Mouse (Mus musculus) CH12.LX (cell line): Measurements from ENCODE around the gene Abtb1. TPM values are rescaled to one million over a fixed set of nuclear protein-coding genes. Genes with fewer than 3 reads are reported as not detected.

Source experiments
- DNase-seq: peaks from one replicate; pipeline ENCODE4 v3.0.0-alpha.2; 2013; ENCODE audit errors: extremely low read depth
- H3K27ac ChIP-seq: 2 replicates; pipeline ENCODE4 v1.5.1; 2012; ENCODE audit warnings: low read depth, mild to moderate bottlenecking, control low read depth, moderate library complexity; ENCODE audit not compliant: insufficient read depth
- H3K27me3 ChIP-seq: replicated peaks from 2 replicates; pipeline ENCODE3; 2012; ENCODE audit warnings: inconsistent platforms
- H3K36me3 ChIP-seq, 2 experiments: replicated peaks in 1 of 2; 2 replicates each; pipeline versions ENCODE3 to v1.6.1; 2012; ENCODE audit warnings: inconsistent platforms in 1 of 2, low read length in 1 of 2, mild to moderate bottlenecking in 1 of 2, mixed read lengths in 1 of 2, moderate library complexity in 1 of 2; ENCODE audit not compliant: control insufficient read depth in 1 of 2, insufficient read depth in 1 of 2
- H3K4me1 ChIP-seq, 2 experiments: 2 replicates each; pipeline ENCODE4 v1.6.1; 2012; ENCODE audit warnings: inconsistent platforms in 1 of 2, moderate library complexity in 1 of 2; ENCODE audit not compliant: insufficient read depth in 2 of 2, control insufficient read depth in 1 of 2
- H3K4me2 ChIP-seq: 2 replicates; pipeline ENCODE4 v1.6.1; 2012; ENCODE audit warnings: low read depth, mild to moderate bottlenecking, control low read depth; ENCODE audit not compliant: poor library complexity, insufficient read depth, severe bottlenecking
- H3K4me3 ChIP-seq, 3 experiments: fragments of 150-350 bp in 1 of 3; sonication (generic) in 1 of 3; replicated peaks in 1 of 3; 2 replicates each; pipeline versions ENCODE3 to v1.5.1; 2011 to 2012; ENCODE audit warnings: low read depth in 2 of 3, low read length in 2 of 3, mild to moderate bottlenecking in 2 of 3, moderate library complexity in 2 of 3, control low read depth in 1 of 3, improper control_type of control experiment in 1 of 3, inconsistent platforms in 1 of 3, mixed read lengths in 1 of 3; ENCODE audit not compliant: poor library complexity in 1 of 3
- H3K79me2 ChIP-seq: replicated peaks from 2 replicates; pipeline ENCODE4 v1.6.1; 2012; ENCODE audit warnings: mild to moderate bottlenecking, moderate library complexity; ENCODE audit not compliant: control insufficient read depth, poor library complexity, insufficient read depth, severe bottlenecking; ENCODE audit errors: extremely low read depth
- H3K9ac ChIP-seq: 2 replicates; pipeline ENCODE4 v1.6.1; 2012; ENCODE audit warnings: low read depth, mild to moderate bottlenecking, control low read depth, moderate library complexity; ENCODE audit not compliant: insufficient read depth
- H3K9me3 ChIP-seq: replicated peaks from 2 replicates; pipeline ENCODE3; 2012; ENCODE audit warnings: low read length, inconsistent platforms, mixed read lengths
- BHLHE40 ChIP-seq: IDR thresholded peaks from 2 replicates; pipeline ENCODE4 v1.6.1; 2011; ENCODE audit warnings: mild to moderate bottlenecking, low read depth, low read length, improper control_type of control experiment
- CHD1 ChIP-seq: IDR thresholded peaks from 2 replicates; pipeline ENCODE4 v1.6.1; 2012; ENCODE audit warnings: low read depth, low read length, improper control_type of control experiment, inconsistent platforms
- CHD2 ChIP-seq: IDR thresholded peaks from 2 replicates; pipeline ENCODE4 v1.6.1; 2011; ENCODE audit warnings: low read length, improper control_type of control experiment
- EP300 ChIP-seq: IDR thresholded peaks from 2 replicates; pipeline ENCODE4 v1.6.1; 2011; ENCODE audit warnings: low read length, improper control_type of control experiment
- ETS1 ChIP-seq: conservative IDR thresholded peaks from 2 replicates; pipeline ENCODE4 v1.6.1; 2012; ENCODE audit warnings: low read depth, mild to moderate bottlenecking, inconsistent platforms, low read length, improper control_type of control experiment, moderate library complexity
- GABPA ChIP-seq: IDR thresholded peaks from 2 replicates; pipeline ENCODE4 v1.6.1; 2012; ENCODE audit warnings: low read depth, low read length, improper control_type of control experiment, inconsistent platforms; ENCODE audit not compliant: insufficient replicate concordance
- IRF4 ChIP-seq: IDR thresholded peaks from 2 replicates; pipeline ENCODE4 v1.6.1; 2014; ENCODE audit warnings: low read depth, mild to moderate bottlenecking, inconsistent platforms, low read length, improper control_type of control experiment
- JUN ChIP-seq: IDR thresholded peaks from 2 replicates; pipeline ENCODE4 v1.6.1; 2011; ENCODE audit warnings: low read depth, mild to moderate bottlenecking, low read length, improper control_type of control experiment, moderate library complexity; ENCODE audit not compliant: insufficient read depth
- KAT2A ChIP-seq: IDR thresholded peaks from 2 replicates; pipeline ENCODE4 v1.6.1; 2012; ENCODE audit warnings: low read length, improper control_type of control experiment, inconsistent platforms; ENCODE audit not compliant: insufficient replicate concordance
- MAZ ChIP-seq: IDR thresholded peaks from 2 replicates; pipeline ENCODE4 v1.6.1; 2012; ENCODE audit warnings: low read depth, mild to moderate bottlenecking, inconsistent platforms, low read length, improper control_type of control experiment, moderate library complexity
- MEF2A ChIP-seq: IDR thresholded peaks from 2 replicates; pipeline ENCODE4 v1.6.1; 2014; ENCODE audit warnings: low read depth, mild to moderate bottlenecking, inconsistent platforms, low read length, improper control_type of control experiment, borderline replicate concordance
- MXI1 ChIP-seq: IDR thresholded peaks from 2 replicates; pipeline ENCODE4 v1.6.1; 2011; ENCODE audit warnings: mild to moderate bottlenecking, low read depth, low read length, improper control_type of control experiment
- MYC ChIP-seq: IDR thresholded peaks from 2 replicates; pipeline ENCODE4 v1.6.1; 2011; ENCODE audit warnings: low read depth, mild to moderate bottlenecking, improper control_type of control experiment, low read length
- NRF1 ChIP-seq: IDR thresholded peaks from 2 replicates; pipeline ENCODE4 v1.6.1; 2014; ENCODE audit warnings: low read depth, mild to moderate bottlenecking, inconsistent platforms, low read length, improper control_type of control experiment, moderate library complexity
- TCF12 ChIP-seq: IDR thresholded peaks from 2 replicates; pipeline ENCODE4 v1.6.1; 2014; ENCODE audit warnings: low read depth, mild to moderate bottlenecking, inconsistent platforms, low read length, improper control_type of control experiment
- USF2 ChIP-seq: conservative IDR thresholded peaks from 2 replicates; pipeline ENCODE4 v1.6.1; 2011; ENCODE audit warnings: low read depth, low read length, improper control_type of control experiment
- ZKSCAN1 ChIP-seq: IDR thresholded peaks from 2 replicates; pipeline ENCODE4 v1.6.1; 2012; ENCODE audit warnings: low read depth, inconsistent platforms, low read length, improper control_type of control experiment, borderline replicate concordance
- ZMIZ1 ChIP-seq: IDR thresholded peaks from 2 replicates; pipeline ENCODE4 v1.6.1; 2012; ENCODE audit warnings: low read depth, mild to moderate bottlenecking, inconsistent platforms, low read length, improper control_type of control experiment
- dilution Hi-C: fragments of 300-500 bp; cut with MboI; formaldehyde crosslinking; loops from 2 replicates; pipeline ENCODE4 v1.14.3; 2020; ENCODE audit warnings: low sequenced_read_pairs; ENCODE audit not compliant: extremely low pct_unique_long_range_greater_than_20kb, extremely low pct_ligation_motif_present
- in situ Hi-C: fragments of 300-500 bp; cut with MboI; formaldehyde crosslinking; loops from 3 replicates; pipeline ENCODE4 v1.14.3; 2019; ENCODE audit warnings: low sequenced_read_pairs, low pct_ligation_motif_present, low pct_unique_long_range_greater_than_20kb, mixed read lengths
- polyA plus RNA-seq: library from polyadenylated mRNA; unstranded; fragments of >175 nt; gene quantifications from 2 replicates; pipeline ENCODE4 v1.2.1, GENCODE M21; 2012; ENCODE audit warnings: low read depth; ENCODE audit not compliant: insufficient read length
- total RNA-seq, 2 experiments: library from RNA; depleted of rRNA; stranded (reverse); fragments of 300-350 nt in 1 of 2; fragments of >200 nt in 1 of 2; gene quantifications; 2 replicates each; pipeline ENCODE4 v1.2.3; 2012 to 2014

Gene Abtb1
- total and polyA plus RNA-seq, 3 experiments = 13.0 to 20.8 (median 18.4) TPM

DNA sequence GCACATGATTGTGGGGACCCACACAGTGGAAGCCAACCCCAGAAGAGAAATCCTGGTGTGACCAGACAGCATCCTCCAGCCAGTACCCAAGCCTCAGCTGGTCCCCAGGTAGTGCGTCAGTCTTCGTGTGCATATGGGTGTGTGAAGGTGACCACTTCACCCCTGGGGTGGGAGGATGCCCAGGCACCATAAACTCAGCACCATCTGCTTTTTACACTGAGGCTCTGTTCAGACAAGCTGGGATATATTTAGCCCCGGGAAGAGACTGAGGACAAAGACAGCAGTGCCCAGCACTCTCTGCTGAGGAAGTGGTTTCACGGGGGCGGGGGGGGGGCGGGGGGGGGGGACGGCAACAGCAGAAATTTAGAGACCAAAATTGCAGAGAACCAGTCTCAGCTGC is 30.4 kb downstream of the Abtb1 start:
- Histone ChIP-seq H3K36me3 (peaks cover 69 to 93% of the 10 kb centered on the region in 2 experiments), H3K27ac (peak overlapping the region; percentile 61), H3K4me3 (peak overlapping the region in 1 of 3 experiments; percentile 15), H3K27me3 (no peaks in the 10 kb centered on the region), H3K79me2 (peaks cover 2% of the 10 kb centered on the region; the same call in 1 of the 2 replicates), H3K9ac (no peak overlapping the region), H3K4me2 (peak overlapping the region; percentile 24; the same call in 1 of the 2 replicates), H3K9me3 (no peaks in the 10 kb centered on the region), H3K4me1 (peaks cover 41 to 93% of the 10 kb centered on the region in 2 experiments)
- TF ChIP-seq TCF12 (peak; percentile 75; the same call in 1 of the 2 replicates), MAZ (peak; percentile 51; the same call in 1 of the 2 replicates), JUN (no peak), IRF4 (0 out of 2 replicates have a peak, but pooled peaks have one; percentile 43), MXI1 (0 out of 2 replicates have a peak, but pooled peaks have one; percentile 27), BHLHE40 (peak; percentile 69), MYC (no peak), EP300 (peak; percentile 51; the same call in 1 of the 2 replicates), ETS1 (peak; percentile 48; the same call in 1 of the 2 replicates), MEF2A (peak; percentile 90), USF2 (no peak)
- DNase-seq = peak; percentile 59
- dilution Hi-C loops = no loop called here
- in situ Hi-C loops = no loop called here

- H3K36me3 ChIP-seq = peaks cover 67 to 93% of the 10 kb centered on the region in 2 experiments
- in situ Hi-C loops = no loop called here
- peaks cover 7% of the 10 kb centered on the region for H3K79me2 ChIP-seq
- no peak overlapping the region for H3K9ac ChIP-seq
- no peak overlapping the region for H3K4me3 ChIP-seq
- peak overlapping the region; percentile 35; the same call in 1 of the 2 replicates for H3K27ac ChIP-seq
- H3K9me3 ChIP-seq = no peaks in the 10 kb centered on the region
- peaks cover 41 to 87% of the 10 kb centered on the region in 2 experiments for H3K4me1 ChIP-seq
- dilution Hi-C loops = no loop called here
- H3K4me2 ChIP-seq = no peak overlapping the region
- no peaks in the 10 kb centered on the region for H3K27me3 ChIP-seq
- TF ChIP-seq KAT2A (no peak), ZMIZ1 (no peak), NRF1 (no peak), CHD2 (no peak), CHD1 (no peak), ZKSCAN1 (no peak), GABPA (no peak)
- no peak for DNase-seq
These were observed 31.5 kb downstream of the Abtb1 start for GRCm38 (mm10) chr6:88810291-88810690.
